Mouse (Mus musculus): ENCODE measurements around the gene Pip.

The Pip gene

DNA sequence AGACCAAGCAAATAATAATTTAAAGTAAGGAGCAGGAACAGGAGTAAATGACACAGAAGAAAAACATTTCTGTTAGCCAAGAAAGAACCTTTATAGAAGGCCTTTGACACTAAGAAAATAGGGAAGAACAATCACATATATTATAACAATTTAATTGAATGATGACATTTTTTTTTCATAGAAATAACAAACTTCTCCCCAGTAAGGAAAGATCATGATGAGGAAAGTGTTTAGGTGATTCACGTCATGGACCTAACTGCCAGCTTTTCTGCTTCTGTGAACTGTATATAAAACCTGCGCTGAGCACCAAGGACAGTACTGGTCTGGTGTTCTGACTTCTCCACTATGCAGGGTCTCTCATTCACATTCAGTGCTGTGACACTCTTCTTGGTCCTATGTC lies at the start of gene Pip:
TSS of gene Pip (plus strand) at position 301 of the 400 bp plus-strand sequence.
- in situ Hi-C loops (cut with MboI, MseI) = loop anchor here (10.0 kb wide), 1 partner anchor 252 kb away; no protein-coding TSS in a partner anchor

DNA sequence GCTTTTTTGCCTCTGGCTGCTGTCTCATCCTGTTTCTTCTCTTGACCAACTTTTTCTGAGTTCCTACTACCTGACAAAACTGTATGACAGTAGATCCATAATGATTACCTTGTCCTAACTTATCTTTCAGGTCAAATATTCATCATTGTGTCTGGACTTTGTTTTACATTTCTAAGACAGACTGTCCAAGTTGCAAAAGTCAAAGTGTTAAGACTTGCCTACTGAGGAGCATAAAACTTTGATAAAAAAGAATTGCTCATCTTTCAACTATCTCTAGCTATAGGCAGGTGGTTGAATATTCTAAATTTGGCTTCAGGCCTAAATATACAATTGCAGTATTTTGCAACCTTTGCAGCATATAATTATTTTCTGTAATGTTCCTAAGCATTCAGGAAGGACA lies 23.2 kb upstream of the Pip start:
- in situ Hi-C loops (cut with MboI, MseI) = no loop called here

DNA sequence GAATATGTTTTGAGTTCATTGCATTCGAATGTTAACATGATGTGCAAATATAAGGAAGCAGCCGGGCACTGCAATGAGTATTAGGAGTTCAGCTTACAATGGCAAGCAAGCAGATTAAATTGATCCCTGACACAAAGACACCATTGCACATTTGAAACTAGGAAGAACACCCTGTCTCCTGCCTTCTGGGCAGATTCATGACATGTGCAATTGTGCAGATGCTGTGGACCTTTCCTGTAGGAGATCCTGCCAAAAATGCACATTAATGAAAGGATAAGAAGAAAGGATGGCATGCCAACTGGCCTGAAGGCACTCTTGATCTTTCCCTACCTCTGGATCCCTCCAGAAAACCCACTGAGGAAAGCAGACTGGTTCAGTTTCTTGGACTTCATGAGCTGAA lies 17.8 kb upstream of the Pip start:
- in situ Hi-C loops (cut with MboI, MseI) = no loop called here

DNA sequence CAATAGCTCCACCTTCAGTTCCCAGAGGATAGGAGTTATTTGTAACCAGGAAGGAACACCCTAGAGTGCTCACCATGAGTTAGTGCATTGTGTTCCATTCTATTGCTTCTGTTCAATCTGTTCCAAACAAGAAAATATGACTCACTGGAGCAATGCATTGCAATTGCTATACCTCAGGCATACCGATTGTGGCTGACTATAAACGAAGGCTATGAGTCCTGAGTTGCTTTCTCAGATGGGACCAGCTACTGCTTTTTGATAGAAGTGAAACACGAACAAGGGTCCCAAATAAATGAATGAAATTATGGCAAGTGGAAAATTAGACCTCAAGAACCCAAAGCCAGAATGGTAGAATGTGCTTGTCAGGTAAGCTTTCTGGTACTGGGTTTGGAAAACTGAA lies 5.4 kb downstream of the Pip start, which contains the start of gene Sval2:
TSS of gene Sval2 (plus strand) at position 301 of the 400 bp plus-strand sequence.
- in situ Hi-C loops (cut with MboI, MseI) = no loop called here

GRCm38 (mm10) chr6:41864038-41864437 lies 16.7 kb downstream of the Pip start:
- in situ Hi-C loops (cut with MboI, MseI) = no loop called here
